Mouse (Mus musculus) bone marrow, adult 2 months (tissue): Measurements from ENCODE around the gene Zdhhc15.

ENCODE experiments used
- CTCF ChIP-seq: fragments of 200-500 bp; IDR thresholded peaks from 2 replicates; pipeline ENCODE4 v1.5.1; 2011; ENCODE audit warnings: low read length, control low read depth; ENCODE audit not compliant: control insufficient read depth, insufficient read depth
- POLR2A ChIP-seq: fragments of 200-500 bp; IDR thresholded peaks from 2 replicates; pipeline ENCODE4 v1.6.1; 2011; ENCODE audit warnings: low read depth, mild to moderate bottlenecking, control low read depth, low read length, borderline replicate concordance; ENCODE audit not compliant: control insufficient read depth

DNA sequence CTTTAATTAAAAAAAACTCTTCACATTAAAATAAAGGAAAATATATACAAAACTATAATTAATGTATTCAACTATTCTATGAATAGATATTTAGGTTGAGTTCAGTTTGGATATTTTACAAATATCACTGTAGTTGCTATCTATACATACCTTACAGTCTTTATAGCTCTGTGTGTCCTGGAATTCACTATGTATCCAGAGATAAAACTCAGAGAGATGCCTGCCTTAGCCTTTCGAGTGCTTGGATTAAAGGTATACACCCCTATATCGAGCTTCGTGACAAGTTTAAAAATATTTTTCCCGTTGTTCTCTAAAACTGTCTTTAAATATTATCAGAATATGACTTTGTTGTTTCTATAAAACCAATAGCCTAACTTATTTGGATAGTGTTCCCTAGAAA lies 128.2 kb downstream of the Zdhhc15 start:
- TF ChIP-seq POLR2A (no peak), CTCF (no peak)
